ENCODE assay signal across 8 mouse cellular contexts in genomic region chr8:28148599-28149452, GRCm38 (mm10).
DNase-seq lines count a peak whose midpoint lies in the region; ATAC-seq and TF ChIP-seq lines count a peak whose summit lies in the region.

No protein-coding gene starts in this region.

- H3K36me3 ChIP-seq in forebrain, embryonic 12.5 days (replicated peaks), result no peaks in the 10 kb centered on the region
- no peaks in the 10 kb centered on the region for H3K36me3 ChIP-seq in forebrain, embryonic 10.5 days (replicated peaks)
- H3K36me3 ChIP-seq in forebrain, embryonic 14.5 days (ENCODE audit: control insufficient read depth, insufficient read depth, low read length), result no peaks in the 10 kb centered on the region
- H3K36me3 ChIP-seq in midbrain, postnatal 0 days (ENCODE audit: insufficient read depth, low read length), result no peaks in the 10 kb centered on the region

- 79% methylated on average over 14 of the region's 14 CpGs for WGBS in forebrain, embryonic 12.5 days
- 87% methylated on average over 14 of the region's 14 CpGs for WGBS in forebrain, embryonic 10.5 days
- WGBS in forebrain, embryonic 14.5 days, result 70% methylated on average over 14 of the region's 14 CpGs
- WGBS in midbrain, postnatal 0 days, result 65% methylated on average over 14 of the region's 14 CpGs

- no peak overlapping the region for H3K9ac ChIP-seq in forebrain, embryonic 12.5 days
- H3K9ac ChIP-seq in forebrain, embryonic 14.5 days (ENCODE audit: low read length), result no peak overlapping the region
- H3K9ac ChIP-seq in midbrain, postnatal 0 days (replicated peaks; ENCODE audit: low read length, poor library complexity, severe bottlenecking), result no peak overlapping the region

- no peak overlapping the region for H3K4me2 ChIP-seq in forebrain, embryonic 12.5 days
- H3K4me2 ChIP-seq in forebrain, embryonic 14.5 days (ENCODE audit: low read length), result no peak overlapping the region
- no peak overlapping the region for H3K4me2 ChIP-seq in midbrain, postnatal 0 days (ENCODE audit: low read depth, low read length, poor library complexity, severe bottlenecking)

- H3K4me1 ChIP-seq in forebrain, embryonic 12.5 days, result 0 out of 2 replicates have a peak, but pooled peaks cover 4% of the 10 kb centered on the region
- H3K4me1 ChIP-seq in forebrain, embryonic 10.5 days, result peaks cover 8% of the 10 kb centered on the region; the same call in 1 of the 2 replicates
- peaks cover 3% of the 10 kb centered on the region; the same call in 1 of the 2 replicates for H3K4me1 ChIP-seq in forebrain, embryonic 14.5 days (ENCODE audit: control insufficient read depth, insufficient read depth, low read length)
- H3K4me1 ChIP-seq in midbrain, postnatal 0 days (ENCODE audit: insufficient read depth, low read length), result no peaks in the 10 kb centered on the region

- no peak for DNase-seq in forebrain, embryonic 10.5 days (ENCODE audit: extremely low spot score, low spot score)
- DNase-seq in ES-CJ7 (ENCODE audit: low read depth, low spot score), result peak; percentile 12
- peak; percentile 84 for DNase-seq in forebrain, embryonic 14.5 days (ENCODE audit: low spot score)
- peak; percentile 8 to 17 for DNase-seq in kidney, postnatal 4 days
- DNase-seq in midbrain, postnatal 0 days (ENCODE audit: low spot score), result peak; percentile 82
- no peak for DNase-seq in thymus, postnatal 36 days
- DNase-seq in spleen, postnatal 10 days (ENCODE audit: low spot score in 2 of 2), result no peak

- peak; percentile 70; the same call in 1 of the 2 replicates for ATAC-seq in forebrain, embryonic 12.5 days (ENCODE audit: low FRiP score)
- peak; percentile 80 for ATAC-seq in forebrain, embryonic 14.5 days
- ATAC-seq in midbrain, postnatal 0 days (ENCODE audit: low FRiP score), result peak; percentile 78; the same call in 1 of the 2 replicates

- no peak overlapping the region for H3K27ac ChIP-seq in forebrain, embryonic 12.5 days
- H3K27ac ChIP-seq in forebrain, embryonic 10.5 days, result no peak overlapping the region
- no peak overlapping the region for H3K27ac ChIP-seq in forebrain, embryonic 14.5 days (ENCODE audit: low read depth, low read length)
- no peak overlapping the region for H3K27ac ChIP-seq in midbrain, postnatal 0 days (ENCODE audit: low read depth, low read length)

- no peaks in the 10 kb centered on the region for H3K27me3 ChIP-seq in forebrain, embryonic 12.5 days
- no peaks in the 10 kb centered on the region; the same call in 1 of the 2 replicates for H3K27me3 ChIP-seq in forebrain, embryonic 10.5 days (ENCODE audit: poor library complexity, severe bottlenecking)
- no peaks in the 10 kb centered on the region for H3K27me3 ChIP-seq in forebrain, embryonic 14.5 days (replicated peaks; ENCODE audit: control insufficient read depth, insufficient read depth, low read length)
- no peaks in the 10 kb centered on the region for H3K27me3 ChIP-seq in midbrain, postnatal 0 days (ENCODE audit: insufficient read depth, low read length)

- H3K4me3 ChIP-seq in forebrain, embryonic 12.5 days (replicated peaks), result no peak overlapping the region
- no peak overlapping the region for H3K4me3 ChIP-seq in forebrain, embryonic 10.5 days
- no peak overlapping the region for H3K4me3 ChIP-seq in forebrain, embryonic 14.5 days (ENCODE audit: low read depth, low read length)
- H3K4me3 ChIP-seq in midbrain, postnatal 0 days (ENCODE audit: low read depth, low read length), result no peak overlapping the region

- H3K9me3 ChIP-seq in forebrain, embryonic 12.5 days, result no peaks in the 10 kb centered on the region
- H3K9me3 ChIP-seq in forebrain, embryonic 10.5 days, result no peaks in the 10 kb centered on the region
- no peaks in the 10 kb centered on the region for H3K9me3 ChIP-seq in forebrain, embryonic 14.5 days (replicated peaks; ENCODE audit: control insufficient read depth, low read length)
- H3K9me3 ChIP-seq in midbrain, postnatal 0 days (ENCODE audit: low read length), result no peaks in the 10 kb centered on the region

- TF ChIP-seq CTCF in midbrain, postnatal 0 days (IDR thresholded peaks at IDR 0.05), result peak; percentile 84

Comparison
In these comparisons a context has a peak if more than half of its experiments do, and no peak if none do; other contexts are left out.
1. DNase-seq: peak in ES-CJ7 (single experiment), forebrain, embryonic 14.5 days (single experiment), kidney, postnatal 4 days (2 of 2) and midbrain, postnatal 0 days (single experiment); none in forebrain, embryonic 10.5 days (single experiment), thymus, postnatal 36 days (0 of 2) and spleen, postnatal 10 days (0 of 2).
2. Peak in every context shown above with its lines, with median percentiles within 50 percentile points of each other: ATAC-seq.